Mouse (Mus musculus) spleen, adult 2 months (tissue): ENCODE measurements at regions not wholly inside any gene's neighbourhood (a gene's known extent, or its start where the extent isn't known, plus 50 kb on each side); places are given as distances from the start of the nearest gene placed in this dataset.

Experiments used
- DNase-seq, 2 experiments: peaks; one replicate each; pipeline versions ENCODE4 v3.0.0 to v3.0.0-alpha.2; 2012 to 2021; ENCODE audit warnings: low spot score in 2 of 2, low read depth in 1 of 2
- H3K27ac ChIP-seq: fragments of 200-500 bp; 2 replicates; pipeline ENCODE4 v1.5.1; 2012; ENCODE audit warnings: low read length, inconsistent platforms; ENCODE audit not compliant: insufficient read depth
- H3K27me3 ChIP-seq: fragments of 200-500 bp; 2 replicates; pipeline ENCODE4 v1.6.1; 2012; ENCODE audit warnings: mild to moderate bottlenecking, moderate library complexity, low read length, inconsistent platforms; ENCODE audit not compliant: control insufficient read depth, insufficient read depth
- H3K36me3 ChIP-seq: fragments of 200-500 bp; 2 replicates; pipeline ENCODE4 v1.6.1; 2012; ENCODE audit warnings: mild to moderate bottlenecking, low read length, inconsistent platforms; ENCODE audit not compliant: control insufficient read depth, insufficient read depth
- H3K4me1 ChIP-seq: fragments of 200-500 bp; 2 replicates; pipeline ENCODE4 v1.6.1; 2011; ENCODE audit warnings: inconsistent platforms; ENCODE audit not compliant: control insufficient read depth, insufficient read depth, insufficient read length
- H3K4me3 ChIP-seq: fragments of 200-500 bp; 2 replicates; pipeline ENCODE4 v1.5.1; 2011; ENCODE audit warnings: mild to moderate bottlenecking, inconsistent platforms; ENCODE audit not compliant: insufficient read depth, insufficient read length; ENCODE audit errors: extremely low read depth
- CTCF ChIP-seq: fragments of 200-500 bp; IDR thresholded peaks from 2 replicates; pipeline ENCODE4 v1.5.1; 2011; ENCODE audit warnings: mild to moderate bottlenecking, inconsistent platforms; ENCODE audit not compliant: insufficient read depth, insufficient read length, insufficient replicate concordance; ENCODE audit errors: extremely low read depth
- POLR2A ChIP-seq: fragments of 200-500 bp; IDR thresholded peaks from 2 replicates; pipeline ENCODE4 v1.6.1; 2011; ENCODE audit warnings: low read depth, low read length, inconsistent platforms
- WGBS: fragments of 180-500 bp; shearing (Covaris S2); methylation state at CpG from one replicate; pipeline ENCODE4 v1.1.7; 2018; 5-methylcytosine and 5-hydroxymethylcytosine counted together

GRCm38 (mm10) chr4:12779211-12779610 is 607.4 kb upstream of the Fam92a start:
- TF ChIP-seq POLR2A, result no peak
- no peak for TF ChIP-seq CTCF
- no peaks in the 10 kb centered on the region for H3K4me1 ChIP-seq
- H3K27ac ChIP-seq, result no peak overlapping the region
- H3K4me3 ChIP-seq, result no peak overlapping the region
- WGBS, result 70% methylated on average over 1 of the region's 1 CpGs
- no peak for DNase-seq
- H3K36me3 ChIP-seq, result no peaks in the 10 kb centered on the region
- H3K27me3 ChIP-seq, result no peaks in the 10 kb centered on the region

- DNase-seq, result peak in 1 of 2 experiments; percentile 3
- Histone ChIP-seq H3K36me3 (no peaks in the 10 kb centered on the region), H3K27ac (no peak overlapping the region), H3K4me3 (no peak overlapping the region), H3K27me3 (no peaks in the 10 kb centered on the region), H3K4me1 (no peaks in the 10 kb centered on the region)
- WGBS, result 5% methylated on average over 2 of the region's 2 CpGs
- TF ChIP-seq POLR2A (no peak), CTCF (no peak)
These were observed 606.3 kb upstream of the Fam92a start for GRCm38 (mm10) chr4:12778163-12778562.

- TF ChIP-seq POLR2A (no peak), CTCF (no peak)
- Histone ChIP-seq H3K27me3 (no peaks in the 10 kb centered on the region), H3K4me3 (no peak overlapping the region), H3K36me3 (no peaks in the 10 kb centered on the region), H3K27ac (no peak overlapping the region), H3K4me1 (no peaks in the 10 kb centered on the region)
- DNase-seq, result no peak
- WGBS, result 89% methylated on average over 2 of the region's 2 CpGs
These were observed 604.4 kb upstream of the Fam92a start for GRCm38 (mm10) chr4:12776217-12776578.

GRCm38 (mm10) chr4:12775524-12776216 is 603.9 kb upstream of the Fam92a start:
- no peak overlapping the region for H3K27ac ChIP-seq
- H3K36me3 ChIP-seq, result no peaks in the 10 kb centered on the region
- DNase-seq, result no peak
- H3K27me3 ChIP-seq, result no peaks in the 10 kb centered on the region
- TF ChIP-seq POLR2A (no peak), CTCF (no peak)
- 70% methylated on average over 3 of the region's 3 CpGs for WGBS
- no peaks in the 10 kb centered on the region for H3K4me1 ChIP-seq
- no peak overlapping the region for H3K4me3 ChIP-seq

- Histone ChIP-seq H3K27ac (no peak overlapping the region), H3K4me1 (no peaks in the 10 kb centered on the region), H3K4me3 (no peak overlapping the region), H3K27me3 (no peaks in the 10 kb centered on the region), H3K36me3 (no peaks in the 10 kb centered on the region)
- no peak for TF ChIP-seq POLR2A
- TF ChIP-seq CTCF, result no peak
- no peak for DNase-seq
- 87% methylated on average over 4 of the region's 4 CpGs for WGBS
These were observed 603.3 kb upstream of the Fam92a start for GRCm38 (mm10) chr4:12775090-12775489.

GRCm38 (mm10) chr4:12774671-12775070 is 602.9 kb upstream of the Fam92a start:
- H3K27ac ChIP-seq, result no peak overlapping the region
- WGBS, result 76% methylated on average over 5 of the region's 5 CpGs
- H3K36me3 ChIP-seq, result no peaks in the 10 kb centered on the region
- H3K27me3 ChIP-seq, result no peaks in the 10 kb centered on the region
- DNase-seq, result no peak
- H3K4me1 ChIP-seq, result no peaks in the 10 kb centered on the region
- no peak overlapping the region for H3K4me3 ChIP-seq
- TF ChIP-seq POLR2A (no peak), CTCF (no peak)

- no peak overlapping the region for H3K27ac ChIP-seq
- H3K36me3 ChIP-seq, result no peaks in the 10 kb centered on the region
- no peaks in the 10 kb centered on the region for H3K4me1 ChIP-seq
- no peak for DNase-seq
- 75% methylated on average over 7 of the region's 7 CpGs for WGBS
- no peaks in the 10 kb centered on the region for H3K27me3 ChIP-seq
- no peak for TF ChIP-seq CTCF
- no peak for TF ChIP-seq POLR2A
- H3K4me3 ChIP-seq, result no peak overlapping the region
These were observed 601.4 kb upstream of the Fam92a start for GRCm38 (mm10) chr4:12773201-12773600.
